Mouse (Mus musculus): ENCODE measurements around the gene Neurl4.

GRCm38 (mm10) chr11:69920266-69921031 is 19.6 kb downstream of the Neurl4 start:
- TF ChIP-seq CTCF (IDR thresholded peaks at IDR 0.05; ENCODE audit: control insufficient read depth, insufficient read depth, low read length), result no peak
- no peak; the same call in 1 of the 2 replicates for TF ChIP-seq POLR2A (IDR thresholded peaks at IDR 0.05; ENCODE audit: borderline replicate concordance, control insufficient read depth, low read depth, low read length)
